Mouse (Mus musculus) fibroblast of lung, adult 2 months (primary cell): ENCODE data around the gene Bmp8a.
"Not testable (repeated sequence)": the region's sequence is repeated elsewhere in the genome, so short reads cannot be mapped to it uniquely, and the experiment has no call there.

Experiments
- DNase-seq: peaks from one replicate; pipeline ENCODE4 v3.0.0-alpha.2; 2011; ENCODE audit warnings: low read depth

The Bmp8a gene

DNA sequence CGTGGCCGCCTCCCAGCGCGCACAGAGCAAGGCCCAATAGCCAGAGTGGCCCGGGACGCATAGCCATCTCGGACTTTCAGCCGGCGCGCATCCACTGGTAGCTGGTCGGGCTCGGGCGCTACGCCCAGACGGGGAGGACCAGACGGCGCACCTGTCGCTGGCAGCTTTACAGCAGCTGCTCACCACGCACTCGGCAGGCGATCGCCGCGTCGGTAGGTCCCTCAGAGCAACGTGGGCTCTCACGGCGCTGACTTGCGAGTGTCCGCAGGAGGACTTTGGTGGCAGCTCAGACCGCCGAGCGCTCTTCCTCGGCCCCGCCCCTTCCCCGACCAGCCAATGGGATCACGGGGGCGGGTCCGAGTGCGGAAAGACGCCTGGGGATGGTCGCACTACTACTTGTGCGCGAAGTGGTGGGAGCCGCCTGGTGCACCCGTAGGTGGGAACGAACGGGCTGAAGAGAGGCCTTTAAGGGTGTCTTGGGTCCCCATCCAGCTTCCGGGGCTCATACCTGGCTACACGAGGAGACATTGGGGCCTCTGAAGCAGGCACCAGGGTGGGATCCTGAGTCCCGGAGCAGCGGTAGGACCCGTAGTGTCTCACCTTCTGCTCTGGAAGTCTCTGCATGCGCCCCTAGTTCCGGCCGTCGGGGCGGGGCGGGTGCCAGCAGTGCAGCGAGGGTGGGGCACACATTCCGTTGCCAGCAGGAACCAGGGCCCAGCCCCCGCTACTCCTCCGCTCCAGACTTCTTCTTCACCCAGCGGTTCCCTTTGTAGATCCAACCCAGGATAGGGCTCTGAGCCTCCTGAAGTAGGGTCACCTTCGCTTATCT lies at the start of gene Bmp8a:
Gene Bmp8a, minus strand, starts transcription at position 611 of the 829 bp plus-strand sequence.
- DNase-seq, result no peak

GRCm38 (mm10) chr4:123392187-123392586 lies 49.1 kb upstream of the Bmp8a start:
- DNase-seq, result no peak

- no peak for DNase-seq
Observed at GRCm38 (mm10) chr4:123385028-123385427, 42.0 kb upstream of the Bmp8a start.

DNA sequence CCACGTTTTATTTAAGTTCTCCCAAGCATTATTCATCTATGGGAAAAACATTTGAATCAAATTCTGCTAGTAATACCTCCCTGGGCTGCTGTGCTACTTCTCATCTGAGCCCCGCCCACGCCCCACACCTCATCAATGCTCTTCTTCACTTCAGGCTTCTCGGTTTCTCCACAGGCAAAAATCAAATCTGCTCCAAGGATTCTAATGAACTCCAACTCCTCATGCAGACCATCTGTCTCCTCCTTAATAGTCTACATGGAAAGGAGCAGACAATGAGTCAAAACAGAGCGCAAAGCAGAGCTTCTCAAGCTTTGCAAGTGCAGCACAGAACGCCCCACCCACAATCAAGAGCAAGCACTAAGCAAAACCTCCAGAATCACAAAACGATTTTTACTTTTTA lies 40.1 kb upstream of the Bmp8a start:
- DNase-seq, result no peak

DNA sequence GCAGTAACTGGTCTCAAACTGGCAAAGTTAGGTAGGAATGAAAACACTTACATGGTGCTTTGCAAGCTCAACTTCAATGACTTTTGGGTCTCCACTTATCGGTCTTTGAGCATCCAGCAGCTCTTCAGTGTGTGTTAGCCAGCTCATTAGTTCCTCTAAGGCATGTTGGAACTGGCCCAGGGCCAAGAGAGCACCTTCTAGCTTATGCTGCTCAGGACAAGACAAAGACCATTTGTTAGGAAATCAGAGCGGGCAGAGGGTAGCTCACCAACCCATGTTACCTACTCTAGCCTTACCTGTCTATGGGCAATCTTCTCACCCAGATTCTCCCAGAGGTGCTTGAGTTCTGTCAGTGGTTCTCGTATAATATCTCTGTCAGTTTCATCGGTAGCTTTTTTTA lies 39.0 kb upstream of the Bmp8a start:
- no peak for DNase-seq

GRCm38 (mm10) chr4:123381598-123381997 lies 38.5 kb upstream of the Bmp8a start:
- DNase-seq, result no peak

- no peak for DNase-seq
Observed at GRCm38 (mm10) chr4:123376031-123376430, 33.0 kb upstream of the Bmp8a start.

DNA sequence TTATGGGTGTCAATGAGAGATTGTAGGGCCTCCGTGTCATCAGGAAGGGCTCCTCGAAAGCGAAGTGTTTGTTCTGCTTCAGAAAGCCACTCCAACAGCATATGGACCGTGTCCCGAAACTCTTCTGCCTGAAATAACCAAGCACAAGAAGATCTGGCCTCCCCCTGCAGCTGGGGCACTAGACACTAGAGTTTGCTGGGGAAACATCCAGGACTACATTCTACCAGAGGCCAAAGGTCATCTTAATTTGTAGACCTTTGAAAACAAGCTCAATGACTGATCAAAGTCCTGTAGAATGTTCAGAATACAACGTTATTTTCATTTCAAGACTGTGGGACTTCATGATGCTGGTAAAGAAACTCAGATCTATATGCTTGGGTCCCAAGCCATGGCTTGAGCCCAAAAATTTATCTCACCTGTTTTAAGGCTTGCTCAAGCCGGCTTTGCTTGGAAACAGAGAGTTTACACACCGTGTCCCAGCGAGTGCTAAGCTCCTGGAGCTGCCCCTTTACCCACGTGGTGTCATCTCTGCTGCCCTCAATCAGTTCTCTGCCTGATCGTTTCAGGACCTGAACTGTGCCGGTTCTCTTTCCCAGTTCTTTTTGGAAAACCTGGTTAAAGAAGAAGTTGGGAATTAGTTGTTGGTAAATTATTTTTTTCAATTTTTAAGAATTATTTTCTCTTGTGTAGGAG lies 31.4 kb upstream of the Bmp8a start:
- DNase-seq, result no peak

GRCm38 (mm10) chr4:123363555-123363954 lies 20.5 kb upstream of the Bmp8a start:
- no peak for DNase-seq

- DNase-seq, result no peak
Observed at GRCm38 (mm10) chr4:123360771-123361170, 17.7 kb upstream of the Bmp8a start.

DNA sequence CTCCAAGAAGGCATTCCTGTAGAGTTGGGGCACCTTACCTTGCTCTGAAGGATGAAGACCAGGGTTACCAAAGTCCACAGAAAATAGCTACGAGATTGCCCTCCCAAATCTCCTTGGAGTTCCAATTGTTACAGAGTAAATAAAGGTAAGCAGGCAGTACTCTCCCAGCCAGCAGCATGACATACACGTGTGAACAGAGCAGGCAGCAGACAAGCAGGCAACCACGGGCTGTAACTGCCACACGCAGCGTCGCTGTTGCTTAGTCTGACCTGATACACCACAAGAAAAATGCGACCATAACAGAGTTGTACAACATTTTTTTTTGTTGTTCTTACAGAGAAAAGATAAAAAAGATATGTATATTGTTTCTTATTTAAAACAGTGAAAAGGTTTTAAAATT lies 15.6 kb upstream of the Bmp8a start:
- no peak for DNase-seq

- no peak for DNase-seq
Observed at GRCm38 (mm10) chr4:123355941-123356340, 12.9 kb upstream of the Bmp8a start.

DNA sequence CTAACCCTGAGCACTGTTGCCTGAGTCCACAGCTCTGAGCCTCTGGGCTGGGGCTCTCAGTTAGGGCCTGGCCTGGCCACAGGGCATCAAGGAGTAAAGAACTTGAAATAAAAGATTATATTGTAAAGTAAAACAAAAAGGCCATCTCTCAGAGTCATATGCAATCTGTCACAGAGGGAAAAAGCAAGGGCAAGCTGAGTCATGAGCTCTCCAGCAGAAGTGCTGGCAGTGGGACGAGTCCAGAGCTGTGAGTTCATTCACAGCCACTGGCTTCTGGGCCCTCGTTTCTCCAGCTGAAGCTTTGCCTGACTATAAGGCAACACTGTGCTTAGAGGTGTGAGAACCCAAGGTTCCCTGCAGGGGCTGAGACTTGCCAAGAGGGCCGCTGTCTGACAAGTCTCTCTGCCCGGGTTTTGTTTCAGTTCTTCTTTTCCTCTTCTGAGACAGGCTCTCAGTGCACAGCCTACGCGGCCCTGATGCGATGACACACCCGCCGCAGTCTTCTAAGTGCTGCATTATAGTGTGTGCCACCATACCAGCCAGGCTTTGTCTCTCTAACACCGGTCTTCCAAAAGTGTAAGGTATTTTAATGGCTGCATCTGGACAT lies 10.3 kb upstream of the Bmp8a start:
- DNase-seq, result no peak

GRCm38 (mm10) chr4:123343471-123343789 lies 378 bp upstream of the Bmp8a start:
- DNase-seq, result no peak

GRCm38 (mm10) chr4:123342091-123342641 lies 886 bp downstream of the Bmp8a start:
- no peak for DNase-seq

- peak; percentile 51 for DNase-seq
Observed at GRCm38 (mm10) chr4:123340232-123340631, 2.8 kb downstream of the Bmp8a start.

DNA sequence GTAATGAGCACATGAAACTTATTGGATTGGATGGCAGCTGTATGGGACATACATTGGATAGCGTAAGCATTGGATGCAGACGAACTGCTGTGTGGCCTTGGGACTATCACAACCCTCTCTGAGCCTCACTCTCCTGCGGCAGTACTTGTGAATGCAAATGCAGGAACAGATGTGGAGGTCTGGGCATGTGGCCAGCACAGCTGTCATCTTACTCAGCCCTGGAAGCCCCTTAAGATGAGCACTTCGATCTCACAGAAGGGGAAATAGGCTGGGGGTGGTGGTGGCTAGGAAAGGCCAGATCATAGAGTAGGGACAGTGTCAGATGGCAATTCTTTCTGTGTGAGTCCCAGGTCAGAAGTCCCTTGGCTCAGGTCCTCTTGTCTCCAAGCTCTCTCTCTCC lies 5.4 kb downstream of the Bmp8a start:
- DNase-seq, result no peak

GRCm38 (mm10) chr4:123335796-123336585 lies 7.1 kb downstream of the Bmp8a start:
- no peak for DNase-seq

- not testable (repeated sequence) for DNase-seq
Observed at GRCm38 (mm10) chr4:123335244-123335643, 7.8 kb downstream of the Bmp8a start.

- DNase-seq, result peak; percentile 59
Observed at GRCm38 (mm10) chr4:123334177-123334576, 8.9 kb downstream of the Bmp8a start.

DNA sequence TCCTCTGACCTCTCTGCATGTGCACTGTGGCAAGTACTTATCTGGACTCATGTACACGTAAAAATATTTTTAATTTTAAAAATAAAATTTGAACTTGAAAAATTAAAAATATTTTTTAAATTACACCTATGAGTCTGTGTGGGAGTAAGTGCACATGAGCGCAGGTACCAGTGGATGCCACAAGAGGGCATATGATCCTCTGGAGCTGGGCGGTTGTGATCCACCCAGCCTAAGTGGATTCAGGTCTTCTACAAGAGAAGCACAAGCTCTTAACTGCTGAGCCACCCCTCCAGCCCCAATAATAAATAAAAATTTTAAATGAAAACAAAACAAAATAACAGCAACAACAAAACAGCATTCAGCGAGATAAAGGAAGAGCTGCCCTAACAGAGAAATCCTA lies 9.9 kb downstream of the Bmp8a start:
- DNase-seq, result no peak

- not testable (repeated sequence) for DNase-seq
Observed at GRCm38 (mm10) chr4:123331961-123332360, 11.1 kb downstream of the Bmp8a start.
